Comparison of ENCODE assay signal across 8 mouse cellular contexts in the genomic region with DNA sequence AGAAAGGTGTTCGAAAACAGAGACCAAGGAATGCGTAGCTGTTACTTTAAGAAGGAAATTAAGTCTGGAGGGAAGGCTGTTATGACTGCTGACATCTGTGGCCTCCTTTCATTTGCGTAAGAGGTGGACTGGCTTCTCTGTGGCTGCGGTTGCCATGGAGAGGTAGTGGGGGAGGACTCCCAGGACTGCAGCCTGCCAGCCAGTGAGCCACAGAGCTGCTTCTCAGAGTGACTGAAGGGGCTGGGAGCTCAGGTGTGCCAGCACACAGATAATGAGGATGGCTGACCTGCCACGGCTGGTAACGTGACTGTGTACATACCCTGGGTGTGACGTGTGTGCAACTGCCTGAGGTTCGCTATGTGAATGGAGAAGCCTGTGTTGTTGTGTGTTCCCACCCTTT. TPM values are rescaled to one million over a fixed set of nuclear protein-coding genes. Genes with fewer than 3 reads are reported as not detected.
A peak's percentile ranks its signal among the peaks of the same experiment; 100 is the strongest.
DNase-seq lines count a peak whose midpoint lies in the region; ATAC-seq and TF ChIP-seq lines count a peak whose summit lies in the region.

No protein-coding gene starts in this region.

- ATAC-seq in frontal cortex, adult (ENCODE audit: low TSS enrichment) = peak; percentile 93
- peak; percentile 95 for ATAC-seq in hindbrain, embryonic 11.5 days (ENCODE audit: low FRiP score)
- ATAC-seq in lung, embryonic 14.5 days (ENCODE audit: insufficient read depth) = peak; percentile 83
- peak; percentile 89 for ATAC-seq in neural tube, embryonic 15.5 days (ENCODE audit: low FRiP score)

- TF ChIP-seq POLR2A in thymus, adult 2 months (IDR thresholded peaks at IDR 0.05; ENCODE audit: control insufficient read depth, extremely low read depth, insufficient read depth, low read length, poor library complexity) = no peak

- no peaks in the 10 kb centered on the region for H3K9me3 ChIP-seq in ES-E14 (ENCODE audit: control insufficient read depth, insufficient read depth, low read depth, low read length)
- no peaks in the 10 kb centered on the region for H3K9me3 ChIP-seq in hindbrain, embryonic 11.5 days (ENCODE audit: control insufficient read depth, low read length)
- H3K9me3 ChIP-seq in lung, embryonic 14.5 days (ENCODE audit: low read depth, low read length) = no peaks in the 10 kb centered on the region
- H3K9me3 ChIP-seq in neural tube, embryonic 15.5 days (replicated peaks) = no peaks in the 10 kb centered on the region

- TF ChIP-seq CTCF in lung, embryonic 14.5 days (IDR thresholded peaks at IDR 0.05; ENCODE audit: low read depth) = no peak
- TF ChIP-seq CTCF in thymus, adult 2 months (IDR thresholded peaks at IDR 0.05; ENCODE audit: borderline replicate concordance, control insufficient read depth, extremely low read depth, insufficient read depth, low read length, poor library complexity) = no peak

- H3K4me1 ChIP-seq in ES-E14 (ENCODE audit: control insufficient read depth in 2 of 2, insufficient read depth in 2 of 2, low read length in 2 of 2, poor library complexity in 1 of 2) = peaks cover 0 to 5% of the 10 kb centered on the region in 2 experiments; a peak in 1 of 4 replicates
- H3K4me1 ChIP-seq in hindbrain, embryonic 11.5 days (replicated peaks; ENCODE audit: control insufficient read depth, insufficient read depth, low read length) = no peaks in the 10 kb centered on the region; the same call in 1 of the 2 replicates
- H3K4me1 ChIP-seq in lung, embryonic 14.5 days (ENCODE audit: insufficient read depth) = peaks cover 12% of the 10 kb centered on the region
- peaks cover 38% of the 10 kb centered on the region for H3K4me1 ChIP-seq in neural tube, embryonic 15.5 days
- H3K4me1 ChIP-seq in thymus, adult 2 months (replicated peaks; ENCODE audit: control insufficient read depth, insufficient read depth, low read length) = peaks cover 23% of the 10 kb centered on the region

- WGBS in hindbrain, embryonic 11.5 days = 37% methylated on average over 8 of the region's 8 CpGs
- 26% methylated on average over 8 of the region's 8 CpGs for WGBS in lung, embryonic 14.5 days
- WGBS in neural tube, embryonic 15.5 days = 6% methylated on average over 8 of the region's 8 CpGs
- 6% methylated on average over 8 of the region's 8 CpGs for whole genome bisulfite sequencing in thymus, adult 2 months

- 0 out of 2 replicates have a peak overlapping the region, but pooled peaks have one; percentile 17 for H3K4me2 ChIP-seq in hindbrain, embryonic 11.5 days (replicated peaks; ENCODE audit: low read depth, low read length)
- peak overlapping the region; percentile 25; the same call in 1 of the 2 replicates for H3K4me2 ChIP-seq in lung, embryonic 14.5 days
- H3K4me2 ChIP-seq in neural tube, embryonic 15.5 days = peak overlapping the region; percentile 47

- no peak overlapping the region for H3K27ac ChIP-seq in ES-E14 (ENCODE audit: insufficient read depth, low read depth, low read length, poor library complexity, severe bottlenecking)
- peak overlapping the region; percentile 59 for H3K27ac ChIP-seq in hindbrain, embryonic 11.5 days (ENCODE audit: low read depth, low read length)
- no peak overlapping the region for H3K27ac ChIP-seq in lung, embryonic 14.5 days (ENCODE audit: low read depth)
- H3K27ac ChIP-seq in neural tube, embryonic 15.5 days (replicated peaks) = peak overlapping the region; percentile 70
- peak overlapping the region; percentile 87 for H3K27ac ChIP-seq in thymus, adult 2 months (ENCODE audit: control insufficient read depth, insufficient read depth, low read length)

- in situ Hi-C loops in ES-E14 (cut with MboI; ENCODE audit: low sequenced_read_pairs in 2 of 2, unreplicated experiment in 2 of 2) = no loop called here

- no peak overlapping the region for H3K9ac ChIP-seq in ES-E14 (ENCODE audit: insufficient read depth, low read depth, low read length, poor library complexity, severe bottlenecking)
- no peak overlapping the region for H3K9ac ChIP-seq in hindbrain, embryonic 11.5 days (ENCODE audit: low read depth, low read length)
- no peak overlapping the region for H3K9ac ChIP-seq in lung, embryonic 14.5 days
- H3K9ac ChIP-seq in neural tube, embryonic 15.5 days (replicated peaks) = peak overlapping the region; percentile 30; the same call in 1 of the 2 replicates

- no peaks in the 10 kb centered on the region for H3K27me3 ChIP-seq in hindbrain, embryonic 11.5 days (ENCODE audit: control insufficient read depth, insufficient read depth, low read length)
- no peaks in the 10 kb centered on the region for H3K27me3 ChIP-seq in lung, embryonic 14.5 days (ENCODE audit: insufficient read depth, low read length)
- H3K27me3 ChIP-seq in neural tube, embryonic 15.5 days (replicated peaks) = no peaks in the 10 kb centered on the region
- no peaks in the 10 kb centered on the region for H3K27me3 ChIP-seq in thymus, adult 2 months (ENCODE audit: control insufficient read depth, insufficient read depth, low read length)

- H3K4me3 ChIP-seq in ES-E14 (ENCODE audit: insufficient read depth in 1 of 2, low read depth in 1 of 2, low read length in 2 of 2, poor library complexity in 1 of 2, severe bottlenecking in 1 of 2) = no peak overlapping the region
- no peak overlapping the region for H3K4me3 ChIP-seq in hindbrain, embryonic 11.5 days (ENCODE audit: low read depth, low read length)
- H3K4me3 ChIP-seq in lung, embryonic 14.5 days (ENCODE audit: low read depth, low read length) = no peak overlapping the region
- H3K4me3 ChIP-seq in neural tube, embryonic 15.5 days (replicated peaks) = peak overlapping the region; percentile 21
- peak overlapping the region; percentile 36 for H3K4me3 ChIP-seq in thymus, adult 2 months (ENCODE audit: control insufficient read depth, insufficient read depth, low read length)

- H3K36me3 ChIP-seq in ES-E14 (ENCODE audit: control insufficient read depth, insufficient read depth, low read length, poor library complexity, severe bottlenecking) = no peaks in the 10 kb centered on the region
- no peaks in the 10 kb centered on the region for H3K36me3 ChIP-seq in hindbrain, embryonic 11.5 days (ENCODE audit: control insufficient read depth, insufficient read depth, low read length)
- no peaks in the 10 kb centered on the region for H3K36me3 ChIP-seq in lung, embryonic 14.5 days (ENCODE audit: insufficient read depth)
- H3K36me3 ChIP-seq in neural tube, embryonic 15.5 days = no peaks in the 10 kb centered on the region
- no peaks in the 10 kb centered on the region for H3K36me3 ChIP-seq in thymus, adult 2 months (ENCODE audit: control insufficient read depth, insufficient read depth, low read length)

- DNase-seq in ES-E14 (ENCODE audit: low read depth, low spot score) = peak; percentile 2
- peak; percentile 75 for DNase-seq in cerebellum, adult 8-10 months
- peak; percentile 81 for DNase-seq in hindbrain, embryonic 11.5 days (ENCODE audit: low spot score)
- DNase-seq in layer of hippocampus, adult 9-10 months (ENCODE audit: low spot score) = peak; percentile 32
- peak; percentile 69 for DNase-seq in lung, embryonic 14.5 days
- peak; percentile 64 for DNase-seq in thymus, adult 2 months

TF ChIP-seq in ES-E14, 5 proteins besides CTCF, POLR2A, EP300 and RAD21:
- no peak for TF ChIP-seq ZNF384 (IDR thresholded peaks at IDR 0.05; ENCODE audit: low read depth, low read length)
- TF ChIP-seq MAFK (IDR thresholded peaks at IDR 0.05; ENCODE audit: insufficient read depth, low read depth, low read length) = no peak
- TF ChIP-seq HCFC1 (IDR thresholded peaks at IDR 0.05; ENCODE audit: borderline replicate concordance, insufficient read depth, low read length) = no peak

RNA-seq across cellular contexts. Expression of gene Hivep1, which starts 51.2 kb away (rescaled TPM):
- total RNA-seq in ES-E14 (2012; rRNA removed) = 8.1 and 11.1 TPM in 2 replicates
- polyA plus RNA-seq in hindbrain, embryonic 11.5 days (2014; fragmentation: Nextera tagmentation; extraction: Ambion mirVana) = 13.4 and 18.4 TPM in 2 replicates
- polyA plus RNA-seq in lung, embryonic 14.5 days (2014; fragmentation: Nextera tagmentation; extraction: Ambion mirVana) = 12.1 and 12.3 TPM in 2 replicates
- 15.6 and 17.6 TPM in 2 replicates for polyA plus RNA-seq in neural tube, embryonic 15.5 days (2015; fragmentation: Nextera tagmentation; extraction: Ambion mirVana)
- 34.9 and 47.5 TPM in 2 replicates for polyA plus RNA-seq in thymus, adult 2 months (2012; rRNA removed)

Comparison
In these comparisons a context has a peak if more than half of its experiments do, and no peak if none do; other contexts are left out.
1. DNase-seq: peak in every context shown above with its lines; median percentile 81 in hindbrain, embryonic 11.5 days; 75 in cerebellum, adult 8-10 months; 69 in lung, embryonic 14.5 days; 64 in thymus, adult 2 months; 32 in layer of hippocampus, adult 9-10 months; 2 in ES-E14.
2. H3K27ac ChIP-seq: peak in hindbrain, embryonic 11.5 days (single experiment), neural tube, embryonic 15.5 days (single experiment) and thymus, adult 2 months (single experiment); none in ES-E14 (single experiment) and lung, embryonic 14.5 days (single experiment).
3. H3K4me3 ChIP-seq: peak in neural tube, embryonic 15.5 days (single experiment) and thymus, adult 2 months (single experiment); none in ES-E14 (0 of 2), hindbrain, embryonic 11.5 days (single experiment) and lung, embryonic 14.5 days (single experiment).
4. Peak in every context shown above with its lines, with median percentiles within 50 percentile points of each other: ATAC-seq and H3K4me2 ChIP-seq.